Mouse (Mus musculus) embryonic facial prominence, embryonic 11.5 days (tissue): ENCODE measurements at regions not wholly inside any gene's neighbourhood (a gene's known extent, or its start where the extent isn't known, plus 50 kb on each side); places are given as distances from the start of the nearest gene placed in this dataset.
A peak's percentile ranks its signal among the peaks of the same experiment; 100 is the strongest.

Source experiments
- ATAC-seq: fragments of 200-750 bp; cut with Nextera tagmentation; replicated peaks from 2 replicates; pipeline ENCODE4 v1.8.0; 2017; ENCODE audit warnings: low read depth; ENCODE audit not compliant: insufficient number of reproducible peaks, low FRiP score, low TSS enrichment
- DNase-seq: peaks from one replicate; pipeline ENCODE4 v3.0.0-alpha.2; 2015; ENCODE audit warnings: low spot score
- H3K27ac ChIP-seq: fragments of 300-500 bp; sonication (generic); replicated peaks from 2 replicates; pipeline ENCODE4 v1.5.1; 2014; ENCODE audit warnings: mild to moderate bottlenecking, low read depth, low read length, control low read depth
- H3K27me3 ChIP-seq: fragments of 300-500 bp; sonication (generic); 2 replicates; pipeline ENCODE4 v1.6.1; 2014; ENCODE audit warnings: mild to moderate bottlenecking, low read length, moderate library complexity, mixed read lengths; ENCODE audit not compliant: control insufficient read depth, insufficient read depth
- H3K36me3 ChIP-seq: fragments of 300-500 bp; sonication (generic); replicated peaks from 2 replicates; pipeline ENCODE4 v1.6.1; 2014; ENCODE audit warnings: low read depth, mild to moderate bottlenecking, low read length, moderate library complexity, mixed read lengths; ENCODE audit not compliant: control insufficient read depth, insufficient read depth
- H3K4me1 ChIP-seq: fragments of 300-500 bp; sonication (generic); 2 replicates; pipeline ENCODE4 v1.6.1; 2014; ENCODE audit warnings: low read length, mixed read lengths; ENCODE audit not compliant: control insufficient read depth, insufficient read depth
- H3K4me2 ChIP-seq: fragments of 300-500 bp; sonication (generic); 2 replicates; pipeline ENCODE4 v1.6.1; 2014; ENCODE audit warnings: low read depth, mild to moderate bottlenecking, control low read depth, low read length, moderate library complexity
- H3K4me3 ChIP-seq: fragments of 300-500 bp; sonication (generic); 2 replicates; pipeline ENCODE4 v1.5.1; 2014; ENCODE audit warnings: low read depth, low read length, control low read depth
- H3K9ac ChIP-seq: fragments of 300-500 bp; sonication (generic); replicated peaks from 2 replicates; pipeline ENCODE4 v1.6.1; 2014; ENCODE audit warnings: mild to moderate bottlenecking, control low read depth, low read length
- H3K9me3 ChIP-seq: fragments of 300-500 bp; sonication (generic); replicated peaks from 2 replicates; pipeline ENCODE4 v1.6.1; 2016; ENCODE audit warnings: mild to moderate bottlenecking, low read length, inconsistent platforms, mixed read lengths; ENCODE audit not compliant: control insufficient read depth
- WGBS: fragments of 180-500 bp; shearing (Covaris S2); extraction: QIAGEN DNeasy Blood & Tissue Kit; methylation state at CpG from one replicate; pipeline ENCODE4 v1.1.7; 2014; 5-methylcytosine and 5-hydroxymethylcytosine counted together

DNA sequence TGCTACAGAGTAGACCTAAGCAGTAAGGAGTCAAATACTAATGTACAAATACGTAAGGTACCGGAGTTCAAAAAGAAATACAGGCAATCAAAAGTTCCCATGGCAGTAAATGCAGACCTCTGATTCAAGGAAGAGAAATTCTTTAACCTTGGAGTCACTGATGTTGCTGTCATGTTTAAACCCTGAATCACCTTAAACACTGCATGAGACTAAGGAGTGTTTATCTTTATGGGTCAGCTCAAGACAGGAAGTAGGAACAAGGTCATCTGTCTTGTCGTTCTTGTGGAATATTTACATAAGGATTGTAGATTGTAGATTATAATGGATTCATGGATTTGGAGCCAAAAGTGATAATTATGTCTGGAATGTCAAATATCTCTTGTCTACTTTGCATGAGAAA lies 1708.7 kb upstream of the Slc10a2 start:
- H3K4me3 ChIP-seq, result no peak overlapping the region
- ATAC-seq (no peak), DNase-seq (no peak)
- 63% methylated on average over 3 of the region's 3 CpGs for WGBS
- no peaks in the 10 kb centered on the region for H3K36me3 ChIP-seq
- H3K27ac ChIP-seq, result no peak overlapping the region
- H3K4me1 ChIP-seq, result no peaks in the 10 kb centered on the region
- H3K9ac ChIP-seq, result no peak overlapping the region
- H3K9me3 ChIP-seq, result no peaks in the 10 kb centered on the region
- no peak overlapping the region for H3K4me2 ChIP-seq
- no peaks in the 10 kb centered on the region for H3K27me3 ChIP-seq

DNA sequence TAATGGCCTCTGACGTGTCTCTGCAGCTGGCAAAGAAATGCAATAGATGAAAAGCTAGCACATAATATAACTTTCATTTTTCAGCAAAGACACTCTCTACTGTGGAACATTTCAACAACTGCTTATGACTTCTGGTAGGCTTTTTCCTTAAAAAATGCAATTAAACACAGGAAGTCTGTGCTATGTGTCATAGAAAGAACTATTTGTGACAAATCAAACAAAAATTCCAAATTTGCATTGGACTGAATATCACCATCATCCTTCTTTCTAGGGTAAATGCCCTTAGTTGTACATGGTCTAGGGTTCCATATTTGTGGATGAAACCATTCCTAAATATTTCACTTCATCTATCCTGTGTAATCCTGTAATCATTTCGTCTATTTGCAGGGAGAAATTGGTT lies 1702.0 kb upstream of the Slc10a2 start:
- Histone ChIP-seq H3K27me3 (no peaks in the 10 kb centered on the region), H3K4me3 (no peak overlapping the region), H3K27ac (no peak overlapping the region), H3K4me1 (no peaks in the 10 kb centered on the region), H3K9me3 (no peaks in the 10 kb centered on the region), H3K4me2 (no peak overlapping the region), H3K36me3 (no peaks in the 10 kb centered on the region), H3K9ac (no peak overlapping the region)
- ATAC-seq, result no peak
- WGBS, result 60% methylated on average over 2 of the region's 2 CpGs
- no peak for DNase-seq

DNA sequence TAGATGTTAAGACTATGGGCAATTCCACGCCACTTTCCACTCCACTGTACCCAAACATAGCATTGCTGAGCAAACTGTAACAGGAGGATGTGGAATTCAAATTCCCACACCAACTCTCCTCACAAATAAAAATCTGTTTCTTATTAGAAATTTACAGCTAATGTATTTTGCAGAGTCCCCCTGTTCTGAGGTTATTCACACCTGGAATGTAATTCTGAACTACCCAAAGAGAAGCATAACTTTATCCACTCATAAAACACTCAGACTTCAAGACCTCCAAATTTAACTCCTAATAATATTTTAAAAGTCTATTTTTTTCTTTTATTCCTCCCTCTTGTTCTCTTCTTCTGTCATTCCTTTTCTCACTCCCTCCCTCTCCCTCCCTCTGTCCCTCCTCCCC lies 1698.0 kb upstream of the Slc10a2 start:
- ATAC-seq, result no peak
- Histone ChIP-seq H3K4me2 (no peak overlapping the region), H3K9me3 (no peaks in the 10 kb centered on the region), H3K4me3 (no peak overlapping the region), H3K9ac (no peak overlapping the region), H3K4me1 (no peaks in the 10 kb centered on the region), H3K36me3 (no peaks in the 10 kb centered on the region), H3K27me3 (no peaks in the 10 kb centered on the region), H3K27ac (no peak overlapping the region)
- no peak for DNase-seq
- WGBS, result 61% methylated on average over 1 of the region's 1 CpGs

DNA sequence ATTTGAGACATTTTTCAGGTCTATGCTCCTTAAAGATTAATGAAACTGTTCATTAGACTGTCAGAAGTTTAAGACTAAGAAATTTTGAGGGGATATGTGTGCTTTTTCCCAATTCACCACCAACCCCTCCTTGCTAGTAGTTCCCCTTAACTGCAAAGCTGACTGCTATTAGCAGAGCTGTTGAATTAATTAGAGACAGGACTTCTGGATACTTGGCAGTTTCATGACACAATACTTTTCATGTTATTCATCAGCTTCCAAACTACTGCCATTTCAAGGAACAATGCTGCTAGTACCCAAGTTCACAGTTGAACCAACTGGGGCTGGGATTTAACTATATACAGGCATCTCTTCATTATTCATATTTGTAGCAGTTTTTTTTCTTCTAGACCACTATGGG lies 1695.9 kb upstream of the Slc10a2 start:
- Histone ChIP-seq H3K36me3 (no peaks in the 10 kb centered on the region), H3K4me1 (no peaks in the 10 kb centered on the region), H3K27ac (no peak overlapping the region), H3K9ac (no peak overlapping the region), H3K4me2 (no peak overlapping the region), H3K27me3 (no peaks in the 10 kb centered on the region), H3K9me3 (no peaks in the 10 kb centered on the region), H3K4me3 (no peak overlapping the region)
- no peak for ATAC-seq
- DNase-seq, result no peak

- 77% methylated on average over 1 of the region's 1 CpGs for WGBS
- DNase-seq, result peak; percentile 10
- Histone ChIP-seq H3K9me3 (no peaks in the 10 kb centered on the region), H3K9ac (no peak overlapping the region), H3K4me1 (no peaks in the 10 kb centered on the region), H3K4me3 (no peak overlapping the region), H3K27me3 (no peaks in the 10 kb centered on the region), H3K36me3 (no peaks in the 10 kb centered on the region), H3K27ac (no peak overlapping the region), H3K4me2 (no peak overlapping the region)
- ATAC-seq, result no peak
These were observed 1683.9 kb upstream of the Slc10a2 start for GRCm38 (mm10) chr8:6789096-6789495.

GRCm38 (mm10) chr8:6780983-6781382 lies 1675.8 kb upstream of the Slc10a2 start:
- ATAC-seq (no peak), DNase-seq (no peak)
- Histone ChIP-seq H3K36me3 (no peaks in the 10 kb centered on the region), H3K27me3 (no peaks in the 10 kb centered on the region), H3K4me2 (no peak overlapping the region), H3K4me3 (no peak overlapping the region), H3K9me3 (no peaks in the 10 kb centered on the region), H3K27ac (no peak overlapping the region), H3K4me1 (no peaks in the 10 kb centered on the region), H3K9ac (no peak overlapping the region)

GRCm38 (mm10) chr8:6775103-6775502 lies 1670.0 kb upstream of the Slc10a2 start:
- Histone ChIP-seq H3K27ac (no peak overlapping the region), H3K4me3 (no peak overlapping the region), H3K4me2 (no peak overlapping the region), H3K27me3 (no peaks in the 10 kb centered on the region), H3K9ac (no peak overlapping the region), H3K36me3 (no peaks in the 10 kb centered on the region), H3K9me3 (no peaks in the 10 kb centered on the region), H3K4me1 (no peaks in the 10 kb centered on the region)
- 73% methylated on average over 3 of the region's 3 CpGs for WGBS
- no peak for ATAC-seq
- no peak for DNase-seq

- no peaks in the 10 kb centered on the region for H3K9me3 ChIP-seq
- WGBS, result 87% methylated on average over 3 of the region's 3 CpGs
- H3K9ac ChIP-seq, result no peak overlapping the region
- H3K36me3 ChIP-seq, result no peaks in the 10 kb centered on the region
- H3K27ac ChIP-seq, result no peak overlapping the region
- ATAC-seq, result no peak
- no peaks in the 10 kb centered on the region for H3K27me3 ChIP-seq
- no peaks in the 10 kb centered on the region for H3K4me1 ChIP-seq
- H3K4me3 ChIP-seq, result no peak overlapping the region
- no peak for DNase-seq
- no peak overlapping the region for H3K4me2 ChIP-seq
These were observed 1624.4 kb upstream of the Slc10a2 start for GRCm38 (mm10) chr8:6729571-6729970.
